Mouse (Mus musculus) megakaryocyte progenitor cell, adult 5-6 weeks (primary cell): ENCODE results near the gene Man1c1. TPM values are rescaled to one million over a fixed set of nuclear protein-coding genes. Genes with fewer than 3 reads are reported as not detected.

Experiments
- ATAC-seq: replicated peaks from 2 replicates; pipeline ENCODE4 v1.8.0; 2016; ENCODE audit warnings: mild to moderate bottlenecking, moderate TSS enrichment, inconsistent platforms; ENCODE audit not compliant: poor library complexity
- total RNA-seq, 2 experiments: library from RNA; stranded (forward) in 1 of 2; stranded (reverse) in 1 of 2; fragments of 157-497, 149-512 nt in 1 of 2; fragments of 200-1000 nt in 1 of 2; gene quantifications; 2 replicates each; pipeline versions ENCODE4 v1.2.3 to v1.2.4; 2015 to 2017

Man1c1 gene
- total RNA-seq (2015) = 10.5 and 14.2 TPM in 2 replicates
- total RNA-seq (2017) = 5.0 and 5.8 TPM in 2 replicates

- peak; percentile 96 for ATAC-seq
Observed at GRCm38 (mm10) chr4:134703835-134704546, at the start of gene Man1c1. Gene Man1c1, minus strand, starts transcription at chr4:134704290.

DNA sequence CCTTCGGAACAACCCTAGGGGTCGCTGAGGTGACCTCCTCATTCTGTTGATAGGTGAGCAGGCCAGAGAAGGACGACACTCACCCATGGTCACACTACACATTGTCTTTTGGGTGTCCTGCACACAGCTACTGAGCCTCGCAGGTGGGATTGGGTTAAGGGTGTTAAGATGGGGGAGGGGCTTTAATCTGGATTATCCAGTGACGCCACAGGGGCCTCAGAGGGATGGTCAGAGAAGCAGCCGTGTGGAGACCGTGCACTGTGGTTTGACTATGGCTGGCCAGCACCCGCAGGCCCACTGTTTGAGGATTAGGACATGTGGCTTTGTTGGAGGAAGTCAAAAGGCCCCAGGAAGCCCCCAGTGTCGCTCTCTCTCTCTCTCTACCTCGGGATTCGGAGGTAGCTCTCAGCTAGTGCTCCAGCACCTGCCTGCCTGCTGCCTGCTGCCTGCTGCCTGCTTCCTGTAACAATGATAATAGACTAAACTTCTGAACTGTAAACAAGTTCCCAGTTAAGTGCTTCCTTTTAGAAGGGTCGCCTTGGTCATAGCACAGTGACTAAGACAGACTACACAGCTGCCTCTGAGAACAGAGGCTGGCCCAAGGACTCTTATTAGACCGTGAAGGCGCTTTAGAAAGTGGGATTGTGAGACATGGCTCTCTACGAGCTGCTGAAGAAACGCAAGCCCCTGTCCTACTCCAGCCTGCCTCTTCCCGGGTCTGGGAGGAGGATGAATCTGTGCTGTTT, 49.6 kb upstream of the Man1c1 start:
- peak; percentile 5; the same call in 1 of the 2 replicates for ATAC-seq

- ATAC-seq = no peak
Observed at GRCm38 (mm10) chr4:134752911-134753426, 48.9 kb upstream of the Man1c1 start.

DNA sequence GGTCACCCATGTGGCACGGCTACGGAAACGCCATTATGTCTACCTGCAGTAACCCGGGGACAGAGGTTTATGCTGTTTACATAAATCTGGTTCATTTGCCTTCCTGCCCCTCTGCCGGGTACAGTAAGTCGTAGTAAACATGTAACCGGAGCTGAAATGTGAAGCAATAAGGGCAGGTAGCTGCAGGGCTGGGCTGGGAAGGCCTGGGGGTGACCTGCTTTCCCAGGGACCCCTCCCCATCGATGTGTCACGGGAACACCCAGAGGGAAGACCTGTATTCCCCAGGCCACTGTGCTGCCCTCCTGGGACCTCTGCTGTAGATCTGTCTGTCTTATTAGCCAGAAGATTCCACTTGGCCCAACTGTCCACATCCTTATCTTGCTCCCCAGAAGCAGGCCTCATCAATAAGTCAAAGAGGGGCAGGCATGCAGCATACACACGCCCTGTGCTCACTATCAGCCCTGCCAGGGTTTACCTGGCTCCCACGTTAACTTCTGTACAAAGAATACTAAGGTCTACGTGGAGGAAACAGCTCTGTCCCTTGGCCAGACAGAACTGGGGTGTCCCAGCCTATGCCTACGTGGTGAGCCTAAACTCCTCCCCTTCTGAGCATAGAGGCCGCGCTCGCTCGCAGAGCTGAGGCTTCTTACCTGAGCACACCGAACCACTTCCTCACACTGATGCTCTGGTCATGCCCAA, 47.7 kb upstream of the Man1c1 start:
- ATAC-seq = peak; percentile 52

DNA sequence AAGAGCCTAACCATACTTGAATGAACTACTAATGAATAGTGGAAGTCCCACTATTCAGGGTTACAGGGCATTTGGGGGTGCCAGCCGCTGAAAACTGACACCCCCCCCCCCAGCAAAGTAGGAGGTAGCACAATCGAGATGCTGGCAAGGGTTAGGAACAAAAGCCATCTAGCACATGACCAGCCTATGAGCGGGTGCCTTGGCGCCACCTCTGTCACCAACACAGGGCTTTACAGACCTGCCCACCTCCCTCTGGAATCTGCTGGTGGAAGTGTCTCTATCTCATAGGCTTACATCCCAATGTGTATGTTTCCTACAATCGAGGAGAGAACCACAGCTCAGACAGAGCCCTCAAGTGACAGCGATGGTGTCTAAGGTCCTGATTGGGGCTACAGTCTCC, 46.7 kb upstream of the Man1c1 start:
- no peak for ATAC-seq

GRCm38 (mm10) chr4:134750263-134750662, 46.2 kb upstream of the Man1c1 start:
- ATAC-seq = no peak

DNA sequence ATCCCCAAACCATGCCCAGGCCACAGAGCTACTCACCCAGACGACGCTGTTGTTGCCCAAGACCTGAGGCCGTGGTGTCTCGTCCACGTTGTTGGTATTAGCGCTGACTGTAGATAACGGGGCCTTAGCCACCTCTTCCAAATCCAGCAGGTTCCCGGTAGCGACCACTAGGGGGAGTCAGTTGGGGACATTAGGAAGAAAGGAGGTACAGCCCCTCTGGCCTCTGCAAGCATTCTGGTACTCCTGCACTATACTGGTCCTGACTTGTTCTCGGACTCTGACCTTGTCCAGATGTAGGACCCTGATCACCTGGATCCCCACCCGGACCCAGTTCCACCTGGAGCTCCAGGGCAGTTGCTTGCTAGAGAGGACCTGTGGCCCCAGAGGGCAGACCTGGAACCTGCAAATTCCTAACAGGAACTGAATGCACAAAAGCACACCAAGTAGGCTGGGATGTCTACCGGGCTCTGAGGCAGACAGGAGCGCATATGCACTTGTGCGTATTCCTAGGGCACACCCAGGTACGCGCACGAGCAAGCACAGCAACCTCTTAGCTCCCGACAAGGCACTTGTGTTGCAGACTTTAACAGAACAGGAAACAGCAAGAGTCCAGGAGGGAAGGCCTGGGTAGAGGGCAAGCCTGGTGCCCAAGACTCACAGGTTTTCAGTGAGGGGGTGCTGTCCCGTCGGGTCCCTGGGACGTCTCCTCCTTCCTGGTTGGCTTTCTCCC, 45.4 kb upstream of the Man1c1 start:
- ATAC-seq = peak; percentile 65

- ATAC-seq = peak; percentile 24; the same call in 1 of the 2 replicates
Observed at GRCm38 (mm10) chr4:134745900-134746661, 42.0 kb upstream of the Man1c1 start.

DNA sequence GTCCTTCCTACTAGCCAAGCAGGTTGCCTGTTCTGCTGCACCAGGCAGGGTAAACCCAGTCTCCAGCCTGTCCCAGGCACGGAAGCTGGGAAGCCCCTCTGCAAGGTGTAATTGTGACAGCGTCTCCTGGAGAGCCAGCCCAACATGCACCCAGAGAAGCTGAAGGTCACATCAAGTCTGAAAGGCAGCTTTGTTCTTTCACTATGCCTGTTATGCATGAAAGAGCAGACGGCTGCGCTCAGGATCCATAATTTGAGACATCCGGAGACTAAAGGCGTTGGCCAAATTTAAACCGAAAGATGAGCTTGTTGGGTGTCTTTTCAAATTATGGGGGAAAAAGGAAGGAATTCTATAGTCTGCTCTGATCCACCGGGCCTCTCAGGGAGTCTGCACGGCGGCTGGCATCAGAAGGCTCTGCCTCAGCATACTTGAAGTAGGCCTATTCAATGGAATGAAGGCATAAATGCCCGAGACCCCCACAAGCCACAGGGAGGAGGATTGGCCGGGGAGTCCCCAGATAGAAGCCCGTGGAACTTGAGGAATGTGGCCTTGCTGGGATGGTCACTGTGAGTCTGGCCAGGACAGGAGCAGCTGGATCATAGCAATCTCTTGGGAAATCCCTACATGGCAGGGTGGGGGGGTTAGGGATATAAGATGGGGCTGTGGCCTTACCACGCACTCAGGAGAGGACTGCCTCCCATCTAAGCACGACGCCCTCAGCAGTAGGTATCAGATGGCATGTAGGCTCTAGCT, 40.0 kb upstream of the Man1c1 start:
- no peak for ATAC-seq

GRCm38 (mm10) chr4:134741949-134742348, 37.9 kb upstream of the Man1c1 start:
- ATAC-seq = no peak

GRCm38 (mm10) chr4:134740186-134740585, 36.1 kb upstream of the Man1c1 start:
- no peak for ATAC-seq

- ATAC-seq = no peak
Observed at GRCm38 (mm10) chr4:134739530-134739929, 35.4 kb upstream of the Man1c1 start.

- ATAC-seq = no peak
Observed at GRCm38 (mm10) chr4:134737365-134737910, 33.3 kb upstream of the Man1c1 start.

DNA sequence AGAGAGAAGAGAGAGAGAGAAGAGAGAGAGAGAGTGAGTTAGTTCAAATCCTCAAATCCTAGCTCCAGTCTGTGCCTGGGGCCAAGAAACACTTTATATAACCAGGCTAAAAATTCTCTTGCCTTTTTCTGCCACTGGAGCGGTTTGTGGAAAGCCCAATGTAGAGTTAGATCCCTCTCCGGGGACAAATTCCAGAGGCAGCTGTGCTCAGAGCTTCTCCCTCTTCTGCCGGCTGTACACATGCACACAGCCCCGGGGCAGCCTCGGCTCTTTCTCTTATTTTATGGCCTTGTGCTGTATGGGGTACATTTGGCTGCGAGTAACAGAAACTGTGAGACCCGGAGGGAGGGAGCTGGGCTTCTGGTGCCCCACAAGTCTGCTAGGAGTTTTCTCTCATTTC, 32.1 kb upstream of the Man1c1 start:
- no peak for ATAC-seq

- ATAC-seq = peak; percentile 75
Observed at GRCm38 (mm10) chr4:134734629-134735081, 30.6 kb upstream of the Man1c1 start.

DNA sequence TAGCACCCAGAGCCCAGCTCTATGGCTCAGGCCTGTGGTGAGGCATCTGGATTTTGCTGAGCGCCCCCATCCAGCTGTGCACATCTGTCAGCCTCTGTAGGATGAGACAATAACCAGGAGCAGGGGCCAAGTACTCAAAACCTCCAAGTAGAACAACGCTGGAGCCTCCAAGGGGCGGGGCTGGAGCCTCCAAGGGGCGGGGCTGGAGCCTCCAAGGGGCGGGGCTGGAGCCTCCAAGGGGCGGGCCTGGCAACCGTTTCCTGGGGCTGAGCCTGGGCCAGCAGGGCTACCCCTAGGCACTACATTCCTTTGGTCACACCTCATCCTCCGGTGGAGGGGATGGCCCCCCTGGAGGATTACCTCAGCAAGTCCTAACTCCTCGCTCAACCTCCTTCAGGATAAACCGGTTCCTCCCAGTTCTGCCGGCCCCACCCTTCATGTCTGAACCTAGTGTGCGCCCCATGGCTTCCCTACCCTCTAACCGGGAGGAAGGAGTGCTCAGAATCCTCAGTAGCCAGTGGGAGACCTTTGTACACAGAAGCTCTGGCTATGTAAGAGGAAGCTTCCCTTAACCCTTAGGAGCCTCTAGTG, 30.0 kb upstream of the Man1c1 start:
- ATAC-seq = peak; percentile 61

GRCm38 (mm10) chr4:134733371-134733770, 29.3 kb upstream of the Man1c1 start:
- no peak for ATAC-seq

DNA sequence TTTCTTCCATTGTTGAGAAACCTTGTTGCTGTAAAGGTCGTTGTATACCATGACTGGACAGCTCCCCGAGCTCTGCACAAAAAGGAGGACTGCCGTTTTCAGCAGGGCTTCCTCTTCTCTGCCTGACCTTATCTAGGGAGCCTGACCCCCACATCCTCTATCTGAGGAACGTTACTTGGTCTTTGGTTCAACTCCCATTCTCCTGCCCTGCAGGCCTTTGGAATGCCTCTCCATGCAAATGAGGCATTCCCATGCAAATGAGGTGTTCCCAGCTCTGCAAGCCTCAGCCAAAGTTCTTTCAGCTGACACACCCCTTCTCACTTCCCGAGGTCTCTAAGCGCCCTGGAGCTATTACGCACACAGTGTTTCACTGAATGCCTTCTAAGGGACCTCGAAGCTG, 26.0 kb upstream of the Man1c1 start:
- peak; percentile 26 for ATAC-seq
